Mouse (Mus musculus): ENCODE measurements around the gene Alk. TPM values are rescaled to one million over a fixed set of nuclear protein-coding genes. Genes with fewer than 3 reads are reported as not detected.

The Alk gene
- polyA plus RNA-seq, 1 experiment from 2014 or later = 0.44 TPM

Other genes starting within 250 kb of the Alk start
- 63.9 and 66.8 TPM in 2 replicates for gene Ypel5, start 231.8 kb upstream of the Alk start, polyA plus RNA-seq (2015; fragmentation: Nextera tagmentation; extraction: Ambion mirVana)